Mouse (Mus musculus): ENCODE measurements around the gene Rhd. TPM values are rescaled to one million over a fixed set of nuclear protein-coding genes. Genes with fewer than 3 reads are reported as not detected.
A peak's percentile ranks its signal among the peaks of the same experiment; 100 is the strongest.
"Not testable (repeated sequence)": the region's sequence is repeated elsewhere in the genome, so short reads cannot be mapped to it uniquely, and the experiment has no call there.

The Rhd gene
- polyA plus RNA-seq, 1 experiment from 2014 or later = 1.7 TPM

GRCm38 (mm10) chr4:134838221-134838620 lies 26.1 kb upstream of the Rhd start:
- H3K4me2 ChIP-seq (ENCODE audit: low read length) = no peak overlapping the region
- H3K4me1 ChIP-seq (ENCODE audit: control insufficient read depth, insufficient read depth, low read depth, low read length) = no peaks in the 10 kb centered on the region
- H3K4me3 ChIP-seq (ENCODE audit: low read length) = no peak overlapping the region
- no peak for ATAC-seq
- H3K9me3 ChIP-seq (ENCODE audit: control insufficient read depth, low read length) = no peaks in the 10 kb centered on the region
- no peaks in the 10 kb centered on the region for H3K27me3 ChIP-seq (replicated peaks; ENCODE audit: control insufficient read depth, insufficient read depth, low read length)
- WGBS = 80% methylated on average over 1 of the region's 1 CpGs
- H3K9ac ChIP-seq (ENCODE audit: low read depth, low read length) = no peak overlapping the region
- H3K36me3 ChIP-seq (ENCODE audit: control insufficient read depth, insufficient read depth, low read length) = 0 out of 2 replicates have a peak, but pooled peaks cover 5% of the 10 kb centered on the region
- no peak overlapping the region for H3K27ac ChIP-seq (ENCODE audit: low read depth, low read length)

GRCm38 (mm10) chr4:134838706-134839105 lies 25.6 kb upstream of the Rhd start:
- not testable (repeated sequence) for H3K27ac ChIP-seq (ENCODE audit: low read depth, low read length); H3K4me2 ChIP-seq (ENCODE audit: low read length); H3K36me3 ChIP-seq (ENCODE audit: control insufficient read depth, insufficient read depth, low read length); H3K27me3 ChIP-seq (replicated peaks; ENCODE audit: control insufficient read depth, insufficient read depth, low read length); ATAC-seq; H3K9ac ChIP-seq (ENCODE audit: low read depth, low read length); H3K4me3 ChIP-seq (ENCODE audit: low read length); H3K4me1 ChIP-seq (ENCODE audit: control insufficient read depth, insufficient read depth, low read depth, low read length); H3K9me3 ChIP-seq (ENCODE audit: control insufficient read depth, low read length)
- 87% methylated on average over 3 of the region's 3 CpGs for WGBS

GRCm38 (mm10) chr4:134840231-134840630 lies 24.1 kb upstream of the Rhd start:
- Histone ChIP-seq H3K4me2 (ENCODE audit: low read length) (no peak overlapping the region), H3K4me3 (ENCODE audit: low read length) (no peak overlapping the region), H3K27me3 (replicated peaks; ENCODE audit: control insufficient read depth, insufficient read depth, low read length) (no peaks in the 10 kb centered on the region), H3K27ac (ENCODE audit: low read depth, low read length) (no peak overlapping the region), H3K9ac (ENCODE audit: low read depth, low read length) (no peak overlapping the region), H3K4me1 (ENCODE audit: control insufficient read depth, insufficient read depth, low read depth, low read length) (no peaks in the 10 kb centered on the region), H3K36me3 (ENCODE audit: control insufficient read depth, insufficient read depth, low read length) (0 out of 2 replicates have a peak, but pooled peaks cover 5% of the 10 kb centered on the region), H3K9me3 (ENCODE audit: control insufficient read depth, low read length) (no peaks in the 10 kb centered on the region)
- ATAC-seq = no peak
- WGBS = 75% methylated on average over 1 of the region's 1 CpGs

GRCm38 (mm10) chr4:134843566-134843965 lies 20.8 kb upstream of the Rhd start:
- no peaks in the 10 kb centered on the region for H3K36me3 ChIP-seq (ENCODE audit: control insufficient read depth, insufficient read depth, low read length)
- H3K9me3 ChIP-seq (ENCODE audit: control insufficient read depth, low read length) = no peaks in the 10 kb centered on the region
- no peak overlapping the region for H3K9ac ChIP-seq (ENCODE audit: low read depth, low read length)
- no peak overlapping the region for H3K4me3 ChIP-seq (ENCODE audit: low read length)
- no peak for ATAC-seq
- no peaks in the 10 kb centered on the region; the same call in 1 of the 2 replicates for H3K4me1 ChIP-seq (ENCODE audit: control insufficient read depth, insufficient read depth, low read depth, low read length)
- H3K4me2 ChIP-seq (ENCODE audit: low read length) = no peak overlapping the region
- no peak overlapping the region for H3K27ac ChIP-seq (ENCODE audit: low read depth, low read length)
- H3K27me3 ChIP-seq (replicated peaks; ENCODE audit: control insufficient read depth, insufficient read depth, low read length) = no peaks in the 10 kb centered on the region
- WGBS = 85% methylated on average over 4 of the region's 4 CpGs

- no peak overlapping the region for H3K27ac ChIP-seq (ENCODE audit: low read depth, low read length)
- H3K4me3 ChIP-seq (ENCODE audit: low read length) = no peak overlapping the region
- peaks cover 20% of the 10 kb centered on the region for H3K4me1 ChIP-seq (ENCODE audit: control insufficient read depth, insufficient read depth, low read depth, low read length)
- WGBS = 80% methylated on average over 4 of the region's 4 CpGs
- no peaks in the 10 kb centered on the region for H3K9me3 ChIP-seq (ENCODE audit: control insufficient read depth, low read length)
- ATAC-seq = no peak
- no peaks in the 10 kb centered on the region for H3K27me3 ChIP-seq (replicated peaks; ENCODE audit: control insufficient read depth, insufficient read depth, low read length)
- no peaks in the 10 kb centered on the region for H3K36me3 ChIP-seq (ENCODE audit: control insufficient read depth, insufficient read depth, low read length)
- H3K9ac ChIP-seq (ENCODE audit: low read depth, low read length) = no peak overlapping the region
- no peak overlapping the region for H3K4me2 ChIP-seq (ENCODE audit: low read length)
Measured at GRCm38 (mm10) chr4:134847587-134847986, 16.7 kb upstream of the Rhd start.

- Histone ChIP-seq H3K27me3 (replicated peaks; ENCODE audit: control insufficient read depth, insufficient read depth, low read length) (no peaks in the 10 kb centered on the region), H3K4me1 (ENCODE audit: control insufficient read depth, insufficient read depth, low read depth, low read length) (peaks cover 20% of the 10 kb centered on the region), H3K9me3 (ENCODE audit: control insufficient read depth, low read length) (no peaks in the 10 kb centered on the region), H3K27ac (ENCODE audit: low read depth, low read length) (no peak overlapping the region), H3K4me2 (ENCODE audit: low read length) (peak overlapping the region; percentile 57), H3K9ac (ENCODE audit: low read depth, low read length) (no peak overlapping the region), H3K36me3 (ENCODE audit: control insufficient read depth, insufficient read depth, low read length) (no peaks in the 10 kb centered on the region), H3K4me3 (ENCODE audit: low read length) (no peak overlapping the region)
- WGBS = 67% methylated on average over 4 of the region's 4 CpGs
- no peak for ATAC-seq
Measured at GRCm38 (mm10) chr4:134850551-134850950, 13.8 kb upstream of the Rhd start.

- Histone ChIP-seq H3K9me3 (ENCODE audit: control insufficient read depth, low read length) (no peaks in the 10 kb centered on the region), H3K36me3 (ENCODE audit: control insufficient read depth, insufficient read depth, low read length) (no peaks in the 10 kb centered on the region), H3K4me2 (ENCODE audit: low read length) (peak overlapping the region; percentile 57), H3K9ac (ENCODE audit: low read depth, low read length) (no peak overlapping the region), H3K27ac (ENCODE audit: low read depth, low read length) (no peak overlapping the region), H3K27me3 (replicated peaks; ENCODE audit: control insufficient read depth, insufficient read depth, low read length) (no peaks in the 10 kb centered on the region), H3K4me3 (ENCODE audit: low read length) (peak overlapping the region; percentile 88), H3K4me1 (ENCODE audit: control insufficient read depth, insufficient read depth, low read depth, low read length) (peaks cover 20% of the 10 kb centered on the region)
- ATAC-seq = no peak
- 47% methylated on average over 2 of the region's 2 CpGs for WGBS
Measured at GRCm38 (mm10) chr4:134851236-134851635, 13.1 kb upstream of the Rhd start.

- Histone ChIP-seq H3K9me3 (ENCODE audit: control insufficient read depth, low read length) (no peaks in the 10 kb centered on the region), H3K27ac (ENCODE audit: low read depth, low read length) (no peak overlapping the region), H3K27me3 (replicated peaks; ENCODE audit: control insufficient read depth, insufficient read depth, low read length) (no peaks in the 10 kb centered on the region), H3K4me1 (ENCODE audit: control insufficient read depth, insufficient read depth, low read depth, low read length) (peaks cover 20% of the 10 kb centered on the region), H3K9ac (ENCODE audit: low read depth, low read length) (peak overlapping the region; percentile 95), H3K4me3 (ENCODE audit: low read length) (peak overlapping the region; percentile 88), H3K4me2 (ENCODE audit: low read length) (peak overlapping the region; percentile 57), H3K36me3 (ENCODE audit: control insufficient read depth, insufficient read depth, low read length) (no peaks in the 10 kb centered on the region)
- no peak for ATAC-seq
- WGBS = 8% methylated on average over 14 of the region's 14 CpGs
Measured at GRCm38 (mm10) chr4:134851876-134852275, 12.5 kb upstream of the Rhd start.

- Histone ChIP-seq H3K36me3 (ENCODE audit: control insufficient read depth, insufficient read depth, low read length) (no peaks in the 10 kb centered on the region), H3K4me1 (ENCODE audit: control insufficient read depth, insufficient read depth, low read depth, low read length) (peaks cover 20% of the 10 kb centered on the region), H3K27me3 (replicated peaks; ENCODE audit: control insufficient read depth, insufficient read depth, low read length) (no peaks in the 10 kb centered on the region), H3K4me2 (ENCODE audit: low read length) (peak overlapping the region; percentile 57), H3K9ac (ENCODE audit: low read depth, low read length) (peak overlapping the region; percentile 95), H3K4me3 (ENCODE audit: low read length) (peak overlapping the region; percentile 88), H3K27ac (ENCODE audit: low read depth, low read length) (peak overlapping the region; percentile 94), H3K9me3 (ENCODE audit: control insufficient read depth, low read length) (no peaks in the 10 kb centered on the region)
- WGBS = under 1% methylated on average over 57 of the region's 106 CpGs
- ATAC-seq = peak; percentile 2; the same call in 1 of the 2 replicates
Measured at GRCm38 (mm10) chr4:134852438-134853255, 11.7 kb upstream of the Rhd start.

Data from hindbrain, embryonic 16.5 days (tissue).